Mouse (Mus musculus): Measurements from ENCODE around the gene Arl8b. TPM values are rescaled to one million over a fixed set of nuclear protein-coding genes. Genes with fewer than 3 reads are reported as not detected.
A peak's percentile ranks its signal among the peaks of the same experiment; 100 is the strongest.

Arl8b gene
- polyA plus RNA-seq, 1 experiment from 2014 or later, result 72.2 TPM

GRCm38 (mm10) chr6:108828234-108828868 is 45.5 kb downstream of the Arl8b start, which contains the start of gene Edem1:
Gene Edem1 (plus strand): TSS chr6:108828641.
- peak within 1 kb of the TSS; percentile 93 for H3K9ac ChIP-seq
- no peaks in the 10 kb centered on the region for H3K9me3 ChIP-seq
- H3K36me3 ChIP-seq, result peaks cover 14% of the 10 kb centered on the region
- peak within 1 kb of the TSS; percentile 77 for H3K27ac ChIP-seq
- peak within 1 kb of the TSS; percentile 91 for H3K4me2 ChIP-seq (replicated peaks)
- WGBS, result under 1% methylated on average over 67 of the region's 67 CpGs
- peaks cover 17% of the 10 kb centered on the region for H3K4me1 ChIP-seq
- peak; percentile 98 for ATAC-seq (ENCODE audit: low FRiP score, low read depth)
- H3K4me3 ChIP-seq, result peak within 1 kb of the TSS; percentile 96
- no peaks in the 10 kb centered on the region for H3K27me3 ChIP-seq

- ATAC-seq (ENCODE audit: low FRiP score, low read depth), result peak; percentile 41
- Histone ChIP-seq H3K9ac (peak overlapping the region; percentile 93), H3K27ac (peak overlapping the region; percentile 77), H3K27me3 (no peaks in the 10 kb centered on the region), H3K4me3 (peak overlapping the region; percentile 96), H3K4me2 (replicated peaks) (peak overlapping the region; percentile 91), H3K4me1 (peaks cover 17% of the 10 kb centered on the region), H3K36me3 (peaks cover 10% of the 10 kb centered on the region; the same call in 1 of the 2 replicates), H3K9me3 (no peaks in the 10 kb centered on the region)
- WGBS, result under 1% methylated on average over 56 of the region's 56 CpGs
Observed at GRCm38 (mm10) chr6:108828872-108829271, 46.0 kb downstream of the Arl8b start.

DNA sequence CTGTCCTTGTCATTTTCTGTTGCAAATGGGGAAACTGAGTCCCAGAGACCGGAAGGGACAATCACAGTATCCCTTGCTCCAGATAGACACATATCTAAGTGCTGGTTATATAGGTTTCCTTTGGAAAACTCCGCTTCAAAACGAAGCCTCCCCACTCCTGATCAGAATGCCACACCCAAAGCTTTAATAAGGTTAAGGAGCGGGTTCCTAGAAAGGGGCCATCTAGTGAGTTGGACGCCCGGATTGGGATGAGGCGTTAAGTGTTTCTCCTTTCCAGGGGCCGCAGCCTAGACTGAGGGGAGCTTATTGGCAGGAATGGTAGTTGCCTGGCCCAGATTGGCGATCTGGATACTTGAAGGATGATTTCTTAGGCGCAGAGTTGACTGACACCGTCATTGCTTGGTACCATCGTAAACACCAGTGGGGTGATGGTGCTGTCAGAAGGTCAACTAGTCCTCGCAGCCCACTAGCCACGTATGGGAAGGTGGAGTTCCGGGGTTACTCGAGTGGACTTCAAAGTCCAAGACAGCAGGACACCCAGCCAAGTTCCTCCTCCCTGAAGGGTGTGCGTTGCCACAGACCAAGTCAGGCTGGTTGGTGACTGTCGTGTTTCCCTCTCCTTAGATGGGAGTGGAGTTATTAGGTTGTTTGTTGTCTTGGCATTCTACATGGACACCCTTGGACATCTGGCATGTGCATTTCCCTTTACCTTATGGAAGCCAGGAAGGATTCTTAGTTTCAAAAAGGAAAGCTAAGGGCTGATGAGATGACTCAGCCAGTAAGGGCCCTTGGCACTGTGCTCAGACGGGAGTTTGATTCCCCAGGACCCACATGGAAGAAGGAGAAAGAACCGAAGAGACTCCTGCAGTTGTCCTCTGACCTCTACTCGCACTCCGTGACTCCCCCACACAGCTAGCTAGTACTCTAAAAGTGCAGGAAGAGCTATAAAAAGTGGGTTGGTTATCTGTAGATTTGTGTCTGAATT is 46.8 kb downstream of the Arl8b start:
- peak overlapping the region; percentile 96 for H3K4me3 ChIP-seq
- WGBS, result 14% methylated on average over 22 of the region's 22 CpGs
- no peaks in the 10 kb centered on the region for H3K9me3 ChIP-seq
- peak overlapping the region; percentile 91 for H3K4me2 ChIP-seq (replicated peaks)
- peak overlapping the region; percentile 93 for H3K9ac ChIP-seq
- H3K27me3 ChIP-seq, result no peaks in the 10 kb centered on the region
- H3K27ac ChIP-seq, result no peak overlapping the region
- H3K4me1 ChIP-seq, result peaks cover 17% of the 10 kb centered on the region
- ATAC-seq (ENCODE audit: low FRiP score, low read depth), result no peak
- peaks cover 10% of the 10 kb centered on the region; the same call in 1 of the 2 replicates for H3K36me3 ChIP-seq

GRCm38 (mm10) chr6:108832170-108832569 is 49.3 kb downstream of the Arl8b start:
- ATAC-seq (ENCODE audit: low FRiP score, low read depth), result no peak
- H3K4me2 ChIP-seq (replicated peaks), result no peak overlapping the region
- no peak overlapping the region for H3K27ac ChIP-seq
- 86% methylated on average over 1 of the region's 1 CpGs for WGBS
- no peaks in the 10 kb centered on the region for H3K27me3 ChIP-seq
- H3K9me3 ChIP-seq, result no peaks in the 10 kb centered on the region
- peaks cover 26% of the 10 kb centered on the region for H3K4me1 ChIP-seq
- peaks cover 9% of the 10 kb centered on the region for H3K36me3 ChIP-seq
- no peak overlapping the region for H3K9ac ChIP-seq
- H3K4me3 ChIP-seq, result no peak overlapping the region

DNA sequence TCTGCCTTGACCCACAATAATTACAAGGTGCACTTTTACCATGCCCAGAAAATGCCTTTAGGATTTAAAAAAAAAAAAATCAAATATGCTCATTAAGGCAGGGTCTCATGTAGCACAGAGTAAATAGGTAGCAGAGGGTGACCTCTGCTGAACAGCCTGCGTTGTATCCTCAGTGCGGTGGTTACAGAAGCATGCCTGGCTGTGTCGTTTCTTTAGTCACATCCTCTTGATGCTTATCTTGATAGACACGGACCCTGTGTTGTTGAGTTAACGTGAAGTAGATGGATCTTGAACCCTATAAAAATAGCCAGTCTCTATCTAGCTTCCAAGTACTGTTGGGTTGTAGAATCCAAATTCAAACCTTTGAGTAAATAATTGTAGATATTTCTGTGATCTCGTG is 50.1 kb downstream of the Arl8b start:
- no peak overlapping the region for H3K9ac ChIP-seq
- WGBS, result 85% methylated on average over 6 of the region's 6 CpGs
- ATAC-seq (ENCODE audit: low FRiP score, low read depth), result no peak

DNA sequence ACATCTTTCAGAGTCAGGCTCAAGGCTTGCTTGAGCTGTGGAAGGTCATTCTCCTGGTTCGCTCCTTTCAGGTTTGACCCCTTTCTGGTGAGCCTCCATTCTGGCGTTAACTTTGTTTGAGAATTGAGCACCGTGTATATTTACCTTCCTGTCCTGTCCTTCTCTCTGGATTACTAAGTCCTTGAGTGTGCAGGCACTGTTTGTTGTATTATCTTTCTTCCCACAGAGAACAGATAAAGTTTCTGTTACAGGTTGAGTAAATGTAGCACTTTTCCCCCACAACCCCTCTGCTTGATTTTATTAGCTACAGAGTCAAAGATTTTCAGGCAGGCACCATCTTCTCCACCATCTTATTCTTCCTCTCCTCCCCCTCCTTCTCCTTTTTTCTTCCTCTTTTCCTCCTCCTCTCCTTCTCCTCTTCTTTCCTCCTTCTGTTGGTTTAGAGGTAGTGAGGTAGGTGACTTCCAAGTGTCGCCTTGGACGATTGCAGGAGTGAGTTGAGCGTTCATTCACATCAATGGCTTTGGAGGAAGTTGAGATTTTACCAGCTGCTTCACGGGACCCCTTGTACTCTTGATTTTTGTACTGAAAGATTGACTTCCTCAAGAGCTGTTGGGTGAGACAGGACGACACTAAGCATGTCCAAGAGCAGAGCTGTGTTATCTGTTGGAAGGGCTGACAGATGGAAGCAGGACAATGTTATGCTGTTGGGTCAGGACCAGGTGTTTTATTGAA is 51.2 kb downstream of the Arl8b start:
- H3K4me3 ChIP-seq, result no peak overlapping the region
- WGBS, result 92% methylated on average over 8 of the region's 8 CpGs
- H3K4me2 ChIP-seq (replicated peaks), result no peak overlapping the region
- no peak overlapping the region for H3K9ac ChIP-seq
- H3K9me3 ChIP-seq, result no peaks in the 10 kb centered on the region
- no peaks in the 10 kb centered on the region for H3K27me3 ChIP-seq
- no peak overlapping the region for H3K27ac ChIP-seq
- H3K36me3 ChIP-seq, result peaks cover 24% of the 10 kb centered on the region
- H3K4me1 ChIP-seq, result peaks cover 26% of the 10 kb centered on the region
- no peak for ATAC-seq (ENCODE audit: low FRiP score, low read depth)

More for the DNA sequence above, 50.1 kb downstream of the Arl8b start:
- peaks cover 26% of the 10 kb centered on the region for H3K4me1 ChIP-seq
- no peak overlapping the region for H3K4me3 ChIP-seq
- H3K36me3 ChIP-seq, result peaks cover 17% of the 10 kb centered on the region
- no peak overlapping the region for H3K27ac ChIP-seq
- H3K27me3 ChIP-seq, result no peaks in the 10 kb centered on the region
- no peaks in the 10 kb centered on the region for H3K9me3 ChIP-seq
- no peak overlapping the region for H3K4me2 ChIP-seq (replicated peaks)

- Histone ChIP-seq H3K9me3 (no peaks in the 10 kb centered on the region), H3K4me2 (replicated peaks) (no peak overlapping the region), H3K9ac (0 out of 2 replicates have a peak overlapping the region, but pooled peaks have one; percentile 31), H3K27ac (no peak overlapping the region), H3K27me3 (no peaks in the 10 kb centered on the region), H3K36me3 (peaks cover 36% of the 10 kb centered on the region), H3K4me1 (peaks cover 14% of the 10 kb centered on the region; the same call in 1 of the 2 replicates), H3K4me3 (no peak overlapping the region)
- no peak for ATAC-seq (ENCODE audit: low FRiP score, low read depth)
- WGBS, result 84% methylated on average over 16 of the region's 16 CpGs
Observed at GRCm38 (mm10) chr6:108835765-108836691, 53.1 kb downstream of the Arl8b start.

DNA sequence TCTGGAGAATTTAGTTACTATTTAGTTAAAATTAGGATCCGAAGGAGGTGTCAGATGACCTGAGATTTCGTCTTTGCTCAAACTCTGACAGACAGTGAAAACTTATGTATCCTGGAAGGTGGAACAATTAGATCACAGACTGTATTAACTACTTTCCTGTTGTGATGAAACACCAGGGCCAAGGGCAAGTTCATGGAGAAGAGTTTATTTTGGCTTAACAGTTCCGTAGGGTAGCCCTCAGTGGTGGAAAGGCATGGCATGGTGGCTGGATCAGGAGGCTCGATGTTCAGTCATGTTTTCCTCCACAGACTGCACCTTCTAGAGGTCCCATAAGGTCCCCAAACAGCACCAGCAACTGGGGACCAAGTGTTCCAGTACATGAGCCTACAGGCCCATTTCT is 54.2 kb downstream of the Arl8b start:
- Histone ChIP-seq H3K4me3 (no peak overlapping the region), H3K4me1 (peaks cover 9% of the 10 kb centered on the region; the same call in 1 of the 2 replicates), H3K27me3 (no peaks in the 10 kb centered on the region), H3K27ac (no peak overlapping the region), H3K4me2 (replicated peaks) (no peak overlapping the region), H3K9ac (no peak overlapping the region), H3K9me3 (no peaks in the 10 kb centered on the region), H3K36me3 (peaks cover 38% of the 10 kb centered on the region)
- WGBS, result 92% methylated on average over 4 of the region's 4 CpGs
- ATAC-seq (ENCODE audit: low FRiP score, low read depth), result no peak

- no peak overlapping the region for H3K27ac ChIP-seq
- H3K36me3 ChIP-seq, result peaks cover 45% of the 10 kb centered on the region
- no peaks in the 10 kb centered on the region for H3K27me3 ChIP-seq
- H3K4me1 ChIP-seq, result peaks cover 9% of the 10 kb centered on the region; the same call in 1 of the 2 replicates
- no peak overlapping the region for H3K4me2 ChIP-seq (replicated peaks)
- H3K4me3 ChIP-seq, result no peak overlapping the region
- no peaks in the 10 kb centered on the region for H3K9me3 ChIP-seq
- no peak overlapping the region for H3K9ac ChIP-seq
- WGBS, result 82% methylated on average over 4 of the region's 4 CpGs
- no peak for ATAC-seq (ENCODE audit: low FRiP score, low read depth)
Observed at GRCm38 (mm10) chr6:108837958-108838357, 55.1 kb downstream of the Arl8b start.

GRCm38 (mm10) chr6:108839432-108839831 is 56.5 kb downstream of the Arl8b start:
- Histone ChIP-seq H3K36me3 (peaks cover 58% of the 10 kb centered on the region), H3K4me3 (no peak overlapping the region), H3K9ac (no peak overlapping the region), H3K9me3 (no peaks in the 10 kb centered on the region), H3K27ac (no peak overlapping the region), H3K4me1 (peaks cover 9% of the 10 kb centered on the region; the same call in 1 of the 2 replicates), H3K4me2 (replicated peaks) (no peak overlapping the region), H3K27me3 (no peaks in the 10 kb centered on the region)
- WGBS, result 85% methylated on average over 4 of the region's 4 CpGs
- ATAC-seq (ENCODE audit: low FRiP score, low read depth), result no peak

Measured in limb, embryonic 13.5 days (tissue).